Mouse (Mus musculus) small intestine, adult 2 months (tissue): ENCODE measurements around the gene Ncoa6. TPM values are rescaled to one million over a fixed set of nuclear protein-coding genes. Genes with fewer than 3 reads are reported as not detected.

Experiments used
- H3K27ac ChIP-seq: fragments of 200-500 bp; 2 replicates; pipeline ENCODE4 v1.5.1; 2012; ENCODE audit warnings: low read depth, low read length, control low read depth, inconsistent platforms; ENCODE audit not compliant: insufficient read depth
- H3K27me3 ChIP-seq: fragments of 200-500 bp; 2 replicates; pipeline ENCODE4 v1.6.1; 2012; ENCODE audit warnings: mild to moderate bottlenecking, moderate library complexity, low read length, inconsistent platforms; ENCODE audit not compliant: control insufficient read depth, insufficient read depth
- H3K36me3 ChIP-seq: fragments of 200-500 bp; 2 replicates; pipeline ENCODE4 v1.6.1; 2012; ENCODE audit warnings: mild to moderate bottlenecking, low read length, control low read depth, inconsistent platforms; ENCODE audit not compliant: control insufficient read depth, insufficient read depth
- H3K4me1 ChIP-seq: fragments of 200-500 bp; 2 replicates; pipeline ENCODE4 v1.6.1; 2012; ENCODE audit warnings: low read length, inconsistent platforms, mixed read lengths; ENCODE audit not compliant: control insufficient read depth, insufficient read depth, insufficient read length
- H3K4me3 ChIP-seq: fragments of 200-500 bp; 2 replicates; pipeline ENCODE4 v1.5.1; 2012; ENCODE audit warnings: low read depth, mild to moderate bottlenecking, control low read depth, inconsistent platforms, low read length, moderate library complexity
- CTCF ChIP-seq: fragments of 200-500 bp; IDR thresholded peaks from 2 replicates; pipeline ENCODE4 v1.5.1; 2012; ENCODE audit warnings: low read depth, mild to moderate bottlenecking, control low read depth, inconsistent platforms, low read length, moderate library complexity, mixed read lengths; ENCODE audit not compliant: insufficient replicate concordance, insufficient read length; ENCODE audit errors: extremely low read depth
- POLR2A ChIP-seq: fragments of 200-500 bp; IDR thresholded peaks from 2 replicates; pipeline ENCODE4 v1.6.1; 2012; ENCODE audit warnings: low read depth, mild to moderate bottlenecking, control low read depth, inconsistent platforms, low read length, moderate library complexity
- WGBS: fragments of 180-500 bp; shearing (Covaris S2); methylation state at CpG from one replicate; pipeline ENCODE4 v1.1.7; 2018; 5-methylcytosine and 5-hydroxymethylcytosine counted together
- polyA plus RNA-seq: library from polyadenylated mRNA; depleted of rRNA; stranded (reverse); fragments of >200 nt; gene quantifications from 2 replicates; pipeline ENCODE4 v1.2.3, GENCODE M21; 2012; rRNA removed

The Ncoa6 gene
- polyA plus RNA-seq: 14.5 and 57.0 TPM in 2 replicates

DNA sequence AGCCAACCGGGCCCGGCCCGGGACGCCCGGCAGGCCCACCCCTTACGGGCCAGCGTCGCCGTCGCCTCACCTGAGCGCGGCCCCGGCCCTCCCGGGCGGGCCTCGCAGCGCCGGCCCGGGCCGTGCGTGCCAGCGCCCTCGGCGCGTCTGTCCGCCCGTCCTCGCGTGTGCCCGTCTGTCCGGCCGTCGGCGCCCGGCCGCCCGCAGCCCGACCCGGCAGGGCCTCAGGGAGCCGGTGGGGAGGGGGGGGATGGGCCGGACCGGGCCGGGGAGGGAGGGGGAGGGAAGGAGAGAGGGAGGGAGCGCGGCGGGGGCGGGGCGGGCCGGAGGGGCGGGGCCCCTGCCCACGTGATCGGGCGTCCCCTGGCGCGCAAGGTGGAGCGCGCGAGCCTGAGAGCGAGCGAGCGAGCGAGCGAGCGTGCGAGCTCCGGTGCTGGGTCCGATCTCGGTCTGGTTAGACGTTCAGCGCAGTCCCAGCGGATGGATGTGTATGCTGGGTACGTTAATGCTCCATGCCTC is at the start of gene Ncoa6:
TSS of gene Ncoa6 (minus strand) at position 325 of the 519 bp plus-strand sequence.
- Histone ChIP-seq H3K27me3 (0 out of 2 replicates have a peak, but pooled peaks cover 3% of the 10 kb centered on the region), H3K36me3 (no peaks in the 10 kb centered on the region), H3K4me3 (peak within 1 kb of the TSS; percentile 90), H3K4me1 (no peaks in the 10 kb centered on the region; the same call in 1 of the 2 replicates), H3K27ac (peak within 1 kb of the TSS; percentile 65)
- peak; percentile 38; the same call in 1 of the 2 replicates for TF ChIP-seq POLR2A
- no peak for TF ChIP-seq CTCF
- under 1% methylated on average over 59 of the region's 72 CpGs for WGBS

DNA sequence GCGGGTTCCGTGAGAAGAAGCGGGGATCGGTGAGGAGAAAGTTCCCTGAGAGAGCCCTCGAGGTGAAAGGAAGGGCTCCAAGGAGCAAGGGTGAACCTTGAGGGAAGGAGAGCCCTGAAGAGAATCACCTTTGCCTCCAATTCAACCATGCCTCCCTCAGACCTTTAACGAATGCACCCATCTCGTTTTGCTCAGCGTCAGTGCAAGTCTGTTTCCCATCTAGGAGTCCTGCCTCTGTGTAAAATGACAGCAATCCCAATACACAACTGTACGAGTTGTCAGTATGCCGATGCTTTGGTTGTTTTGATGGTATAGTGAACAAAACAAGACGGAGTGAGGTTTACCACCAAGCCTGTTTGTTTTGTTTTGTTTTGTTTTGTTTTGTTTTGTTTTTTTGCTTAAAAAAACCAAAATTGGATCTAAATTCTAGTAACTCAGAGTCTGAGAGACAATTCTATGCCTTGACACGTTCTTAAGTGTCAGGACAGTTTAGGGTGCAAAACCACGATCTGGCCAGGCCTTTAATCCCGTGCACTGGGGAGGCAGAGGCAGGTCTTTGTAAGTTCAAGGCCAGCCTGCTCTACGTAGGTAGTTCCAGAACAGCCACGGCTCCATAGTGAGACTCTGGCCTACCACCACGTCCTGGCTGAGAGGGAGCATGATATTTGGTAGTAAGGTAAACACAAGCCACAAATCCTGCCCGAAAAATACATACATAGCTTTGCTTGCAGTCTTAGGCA is 45.0 kb upstream of the Ncoa6 start:
- H3K4me1 ChIP-seq: peaks cover 6% of the 10 kb centered on the region
- WGBS: 10% methylated on average over 18 of the region's 18 CpGs
- TF ChIP-seq POLR2A (no peak), CTCF (no peak)
- peak overlapping the region; percentile 78 for H3K4me3 ChIP-seq
- H3K27ac ChIP-seq: peak overlapping the region; percentile 19; the same call in 1 of the 2 replicates
- no peaks in the 10 kb centered on the region for H3K36me3 ChIP-seq
- H3K27me3 ChIP-seq: no peaks in the 10 kb centered on the region

DNA sequence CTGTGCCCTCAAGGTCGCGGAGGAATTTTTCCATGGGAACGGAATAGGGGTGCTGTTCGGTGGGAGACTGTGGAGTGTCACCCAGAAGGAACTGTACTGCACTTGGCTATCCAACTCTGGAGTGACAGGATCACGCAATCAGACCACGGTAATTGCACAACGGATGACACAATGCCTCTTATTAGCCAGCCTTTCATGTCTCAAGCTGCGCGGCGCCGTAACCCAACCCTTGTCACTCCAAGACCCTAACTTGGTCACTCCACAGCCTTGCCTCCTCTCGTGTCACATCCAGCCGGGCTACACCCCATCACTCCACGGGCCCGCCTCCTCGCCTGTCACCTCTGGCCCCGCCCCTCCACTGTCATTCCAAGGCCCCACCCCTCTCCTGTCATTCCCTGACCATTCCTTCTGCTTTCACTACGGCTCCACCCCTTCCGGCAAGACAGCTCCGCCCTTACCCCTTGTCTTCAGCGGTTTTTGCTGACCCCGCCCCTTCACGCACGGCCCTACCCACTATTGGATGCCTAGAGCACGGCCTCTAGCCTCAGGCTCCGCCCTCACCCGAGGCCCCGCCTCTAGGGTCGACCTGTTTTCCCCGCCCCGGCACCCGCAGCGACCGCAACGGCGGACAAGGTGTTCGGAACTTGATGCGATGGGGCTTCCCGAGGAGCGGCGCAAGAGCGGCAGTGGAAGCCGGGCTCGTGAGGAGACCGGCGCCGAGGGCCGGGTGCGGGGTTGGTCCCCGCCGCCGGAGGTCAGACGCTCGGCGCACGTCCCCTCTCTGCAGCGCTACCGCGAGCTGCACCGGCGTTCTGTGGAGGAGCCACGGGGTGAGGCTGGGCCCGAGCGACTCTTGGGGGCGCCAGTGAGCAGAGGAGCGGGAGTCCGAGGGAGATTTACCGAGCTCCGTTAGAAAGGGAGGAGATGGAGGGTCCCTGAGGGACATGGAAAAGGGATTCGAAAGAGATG is 44.0 kb upstream of the Ncoa6 start, which contains the start of the genes Acss2 and Ggt7:
TSS of gene Acss2 (plus strand) at position 494 of the 969 bp plus-strand sequence.
TSS of gene Ggt7 (minus strand) at position 783 of the 969 bp plus-strand sequence.
- Histone ChIP-seq H3K36me3 (no peaks in the 10 kb centered on the region), H3K4me1 (peaks cover 6% of the 10 kb centered on the region), H3K27me3 (no peaks in the 10 kb centered on the region), H3K27ac (peak within 1 kb of the TSS; percentile 19; the same call in 1 of the 2 replicates), H3K4me3 (peak within 1 kb of the TSS; percentile 78)
- peak; percentile 46 for TF ChIP-seq POLR2A
- TF ChIP-seq CTCF: peak; percentile 81
- 2% methylated on average over 70 of the region's 70 CpGs for WGBS

DNA sequence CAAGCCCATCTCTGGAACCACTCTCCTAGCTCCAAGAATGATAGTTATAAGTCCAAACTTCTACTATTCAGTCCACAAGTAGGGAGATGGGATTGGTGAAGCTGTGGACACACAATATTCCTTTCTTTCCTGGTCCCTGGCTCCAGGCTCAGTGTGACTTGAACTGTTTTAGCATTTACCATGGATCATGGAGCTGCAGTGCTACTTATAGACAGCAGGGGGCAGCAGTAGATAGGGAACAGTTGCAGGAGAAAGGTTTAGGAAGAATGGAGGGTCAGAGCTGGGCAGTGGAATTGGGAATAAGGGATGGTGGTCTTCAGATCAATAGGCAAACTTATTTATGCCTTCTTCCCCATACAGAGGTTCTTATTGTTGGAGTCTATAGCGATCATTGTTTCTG is 42.2 kb upstream of the Ncoa6 start:
- H3K4me1 ChIP-seq: peaks cover 7% of the 10 kb centered on the region
- H3K36me3 ChIP-seq: no peaks in the 10 kb centered on the region
- no peak for TF ChIP-seq POLR2A
- no peak for TF ChIP-seq CTCF
- no peaks in the 10 kb centered on the region for H3K27me3 ChIP-seq
- H3K27ac ChIP-seq: no peak overlapping the region
- no peak overlapping the region for H3K4me3 ChIP-seq
- 8% methylated on average over 1 of the region's 1 CpGs for WGBS

GRCm38 (mm10) chr2:155514666-155515065 is 41.0 kb upstream of the Ncoa6 start:
- H3K4me1 ChIP-seq: peaks cover 7% of the 10 kb centered on the region
- no peak overlapping the region for H3K27ac ChIP-seq
- no peaks in the 10 kb centered on the region for H3K27me3 ChIP-seq
- TF ChIP-seq CTCF (no peak), POLR2A (no peak)
- peak overlapping the region; percentile 44 for H3K4me3 ChIP-seq
- 4% methylated on average over 23 of the region's 23 CpGs for WGBS
- H3K36me3 ChIP-seq: no peaks in the 10 kb centered on the region

- H3K36me3 ChIP-seq: no peaks in the 10 kb centered on the region
- TF ChIP-seq CTCF: no peak
- TF ChIP-seq POLR2A: no peak
- H3K4me3 ChIP-seq: no peak overlapping the region
- 63% methylated on average over 5 of the region's 5 CpGs for WGBS
- peaks cover 4% of the 10 kb centered on the region for H3K4me1 ChIP-seq
- no peak overlapping the region for H3K27ac ChIP-seq
- no peaks in the 10 kb centered on the region for H3K27me3 ChIP-seq
Measured at GRCm38 (mm10) chr2:155513543-155513942, 39.8 kb upstream of the Ncoa6 start.
